Mouse (Mus musculus): ENCODE results near the gene Nfx1. TPM values are rescaled to one million over a fixed set of nuclear protein-coding genes. Genes with fewer than 3 reads are reported as not detected.

Nfx1 gene
- polyA plus RNA-seq, 1 experiment = 12.0 TPM

GRCm38 (mm10) chr4:41000842-41001639, 30.3 kb downstream of the Nfx1 start:
- no peak overlapping the region for H3K27ac ChIP-seq (replicated peaks; ENCODE audit: low read depth, low read length)
- no peaks in the 10 kb centered on the region for H3K4me1 ChIP-seq (ENCODE audit: control insufficient read depth, insufficient read depth, insufficient read length, low read length)
- no peak overlapping the region for H3K4me3 ChIP-seq (ENCODE audit: insufficient read depth, low read depth, low read length)

DNA sequence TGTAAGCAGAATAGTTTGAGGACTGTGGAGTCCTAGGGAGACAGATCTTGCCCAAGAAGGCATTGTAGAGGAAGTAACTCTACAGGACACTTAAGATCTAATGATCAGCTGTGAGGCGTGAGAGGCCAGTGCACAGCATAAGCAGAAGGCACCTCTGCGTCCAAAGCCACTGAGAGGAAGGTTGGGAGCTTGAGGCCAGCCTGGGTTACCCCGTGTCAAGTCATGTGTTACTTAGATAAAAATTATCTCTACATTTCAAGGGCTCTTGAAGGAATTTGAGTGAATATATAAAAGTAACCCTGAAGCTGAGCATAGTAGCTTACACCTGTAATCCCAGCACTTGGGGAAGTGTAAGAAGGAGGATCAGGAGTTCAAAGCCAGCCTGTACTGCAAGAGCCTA, 42.6 kb downstream of the Nfx1 start:
- Histone ChIP-seq H3K4me3 (ENCODE audit: insufficient read depth, low read depth, low read length) (no peak overlapping the region), H3K27ac (replicated peaks; ENCODE audit: low read depth, low read length) (no peak overlapping the region), H3K4me1 (ENCODE audit: control insufficient read depth, insufficient read depth, insufficient read length, low read length) (no peaks in the 10 kb centered on the region)

- no peaks in the 10 kb centered on the region for H3K4me1 ChIP-seq (ENCODE audit: control insufficient read depth, insufficient read depth, insufficient read length, low read length)
- no peak overlapping the region for H3K4me3 ChIP-seq (ENCODE audit: insufficient read depth, low read depth, low read length)
- no peak overlapping the region for H3K27ac ChIP-seq (replicated peaks; ENCODE audit: low read depth, low read length)
These were observed 45.1 kb downstream of the Nfx1 start for GRCm38 (mm10) chr4:41015798-41016197.

DNA sequence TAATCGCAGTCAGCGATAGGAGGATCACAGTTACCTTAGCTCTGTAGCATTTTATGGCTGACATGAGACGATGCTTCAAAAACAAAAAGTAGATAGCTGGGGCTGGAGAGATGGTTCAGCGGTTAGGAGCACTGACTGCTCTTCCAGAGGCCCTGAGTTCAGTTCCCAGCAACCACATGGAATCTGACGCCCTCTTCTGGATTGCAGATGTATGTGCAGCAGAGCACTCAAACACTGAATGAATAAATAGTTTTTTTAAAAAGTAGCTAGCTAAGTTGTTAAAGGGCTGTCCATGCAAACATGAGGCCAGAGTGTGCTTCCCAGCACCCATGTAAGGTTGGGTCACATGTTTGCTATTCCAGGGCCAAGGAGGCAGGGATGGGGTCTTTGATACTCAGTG, 50.4 kb downstream of the Nfx1 start:
- Histone ChIP-seq H3K27ac (replicated peaks; ENCODE audit: low read depth, low read length) (no peak overlapping the region), H3K4me1 (ENCODE audit: control insufficient read depth, insufficient read depth, insufficient read length, low read length) (no peaks in the 10 kb centered on the region), H3K4me3 (ENCODE audit: insufficient read depth, low read depth, low read length) (no peak overlapping the region)

GRCm38 (mm10) chr4:41026086-41026787, 55.5 kb downstream of the Nfx1 start:
- peak overlapping the region; percentile 27; the same call in 1 of the 2 replicates for H3K27ac ChIP-seq (replicated peaks; ENCODE audit: low read depth, low read length)
- H3K4me1 ChIP-seq (ENCODE audit: control insufficient read depth, insufficient read depth, insufficient read length, low read length) = peaks cover 3% of the 10 kb centered on the region; the same call in 1 of the 2 replicates
- no peak overlapping the region for H3K4me3 ChIP-seq (ENCODE audit: insufficient read depth, low read depth, low read length)

- Histone ChIP-seq H3K27ac (replicated peaks; ENCODE audit: low read depth, low read length) (no peak overlapping the region), H3K4me3 (ENCODE audit: insufficient read depth, low read depth, low read length) (no peak overlapping the region), H3K4me1 (ENCODE audit: control insufficient read depth, insufficient read depth, insufficient read length, low read length) (peaks cover 13% of the 10 kb centered on the region)
These were observed 57.2 kb downstream of the Nfx1 start for GRCm38 (mm10) chr4:41027872-41028271.

DNA sequence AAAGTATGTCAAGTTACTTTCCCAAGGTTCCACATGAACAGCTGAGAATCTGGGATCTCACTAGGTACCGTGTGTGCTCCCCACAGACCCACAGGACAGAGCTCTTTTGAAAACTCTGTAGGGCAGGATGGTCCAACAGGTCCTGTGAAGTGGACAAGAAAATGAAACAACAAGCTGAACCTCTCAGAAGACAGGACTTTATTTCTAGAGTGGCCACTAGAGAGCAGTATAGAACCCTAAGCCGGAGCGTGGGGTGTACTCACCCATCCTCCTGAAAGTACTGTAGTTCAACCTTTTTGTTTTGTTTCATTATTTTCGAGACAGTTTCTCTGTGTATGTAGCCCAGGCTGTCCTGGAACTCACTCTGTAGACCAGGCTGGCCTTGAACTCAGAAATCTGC, 57.6 kb downstream of the Nfx1 start:
- Histone ChIP-seq H3K4me3 (ENCODE audit: insufficient read depth, low read depth, low read length) (no peak overlapping the region), H3K27ac (replicated peaks; ENCODE audit: low read depth, low read length) (no peak overlapping the region), H3K4me1 (ENCODE audit: control insufficient read depth, insufficient read depth, insufficient read length, low read length) (peaks cover 13% of the 10 kb centered on the region)

- no peak overlapping the region for H3K4me3 ChIP-seq (ENCODE audit: insufficient read depth, low read depth, low read length)
- peaks cover 14% of the 10 kb centered on the region for H3K4me1 ChIP-seq (ENCODE audit: control insufficient read depth, insufficient read depth, insufficient read length, low read length)
- peak overlapping the region; percentile 10; the same call in 1 of the 2 replicates for H3K27ac ChIP-seq (replicated peaks; ENCODE audit: low read depth, low read length)
These were observed 58.7 kb downstream of the Nfx1 start for GRCm38 (mm10) chr4:41029372-41029771.

- H3K27ac ChIP-seq (replicated peaks; ENCODE audit: low read depth, low read length) = peak overlapping the region; percentile 96
- peaks cover 26% of the 10 kb centered on the region for H3K4me1 ChIP-seq (ENCODE audit: control insufficient read depth, insufficient read depth, insufficient read length, low read length)
- no peak overlapping the region for H3K4me3 ChIP-seq (ENCODE audit: insufficient read depth, low read depth, low read length)
These were observed 60.5 kb downstream of the Nfx1 start for GRCm38 (mm10) chr4:41031242-41031641.

DNA sequence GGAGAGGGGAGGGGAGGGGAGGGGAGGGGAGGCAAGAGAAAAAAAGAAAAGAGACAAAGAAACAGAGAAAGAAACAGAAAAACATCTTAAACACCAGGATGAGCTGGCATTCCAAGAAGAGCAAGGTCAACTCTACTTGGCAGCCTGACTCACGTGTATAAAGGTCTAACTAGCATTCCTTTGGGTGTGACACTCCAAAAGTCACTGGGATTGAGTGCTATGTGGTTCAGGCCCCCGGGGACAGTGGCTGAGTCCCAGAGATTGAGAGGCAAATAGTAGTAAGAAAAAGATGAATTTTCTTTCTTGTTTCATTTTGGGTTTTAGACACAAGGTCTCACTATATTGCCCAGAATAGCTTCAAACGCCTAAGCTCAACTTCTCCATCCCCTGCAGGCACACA, 67.2 kb downstream of the Nfx1 start:
- H3K4me1 ChIP-seq (ENCODE audit: control insufficient read depth, insufficient read depth, insufficient read length, low read length) = peaks cover 43% of the 10 kb centered on the region

DNA sequence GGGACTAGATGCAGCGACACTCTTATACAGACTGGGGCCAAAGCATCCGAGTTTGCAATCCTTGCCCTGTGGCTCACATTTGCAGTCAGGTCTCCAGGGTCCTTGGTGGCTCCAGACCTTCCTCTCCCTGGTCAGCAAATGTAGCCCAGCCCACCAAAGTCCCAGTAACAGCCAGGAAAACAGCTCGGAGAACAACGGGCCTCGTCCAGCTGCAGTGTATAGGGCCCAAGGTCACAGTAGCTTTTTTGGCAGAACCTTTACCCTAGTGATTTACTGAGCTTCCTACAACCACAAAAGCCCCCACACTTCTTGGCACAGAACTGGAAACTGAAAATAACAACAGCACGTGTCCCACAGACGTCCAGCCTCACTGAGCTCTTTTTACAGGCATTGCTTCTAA, 70.3 kb downstream of the Nfx1 start:
- Histone ChIP-seq H3K4me3 (ENCODE audit: insufficient read depth, low read depth, low read length) (peak overlapping the region; percentile 21), H3K4me1 (ENCODE audit: control insufficient read depth, insufficient read depth, insufficient read length, low read length) (peaks cover 34% of the 10 kb centered on the region), H3K27ac (replicated peaks; ENCODE audit: low read depth, low read length) (peak overlapping the region; percentile 96)

More for the DNA sequence above, 67.2 kb downstream of the Nfx1 start:
- no peak overlapping the region for H3K4me3 ChIP-seq (ENCODE audit: insufficient read depth, low read depth, low read length)
- peak overlapping the region; percentile 89 for H3K27ac ChIP-seq (replicated peaks; ENCODE audit: low read depth, low read length)

GRCm38 (mm10) chr4:41042880-41043279, 72.2 kb downstream of the Nfx1 start:
- peak overlapping the region; percentile 50 for H3K4me3 ChIP-seq (ENCODE audit: insufficient read depth, low read depth, low read length)
- H3K4me1 ChIP-seq (ENCODE audit: control insufficient read depth, insufficient read depth, insufficient read length, low read length) = peaks cover 28% of the 10 kb centered on the region
- peak overlapping the region; percentile 96 for H3K27ac ChIP-seq (replicated peaks; ENCODE audit: low read depth, low read length)

GRCm38 (mm10) chr4:41043961-41044360, 73.3 kb downstream of the Nfx1 start:
- Histone ChIP-seq H3K27ac (replicated peaks; ENCODE audit: low read depth, low read length) (peak overlapping the region; percentile 98), H3K4me1 (ENCODE audit: control insufficient read depth, insufficient read depth, insufficient read length, low read length) (peaks cover 27% of the 10 kb centered on the region), H3K4me3 (ENCODE audit: insufficient read depth, low read depth, low read length) (peak overlapping the region; percentile 85)

DNA sequence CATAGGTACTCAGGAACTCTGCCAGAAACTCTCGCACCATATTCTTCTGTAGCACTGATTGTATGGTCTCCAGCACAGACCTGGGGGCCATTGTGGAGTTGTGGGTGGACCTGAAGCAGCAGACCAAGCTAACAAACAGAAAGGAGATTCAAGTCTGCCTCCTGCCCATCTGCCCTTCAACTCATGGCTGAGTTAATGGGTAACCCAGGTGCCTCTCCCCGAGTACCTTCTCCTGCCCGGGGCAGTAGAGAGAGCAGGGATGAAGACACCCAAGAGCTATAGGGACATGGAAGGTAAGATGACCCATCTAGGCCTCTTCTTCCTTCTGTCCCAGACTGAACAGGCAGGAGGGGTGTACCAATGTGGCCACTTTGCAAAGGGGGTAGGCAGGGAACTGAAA, 74.6 kb downstream of the Nfx1 start:
- Histone ChIP-seq H3K27ac (replicated peaks; ENCODE audit: low read depth, low read length) (peak overlapping the region; percentile 98), H3K4me3 (ENCODE audit: insufficient read depth, low read depth, low read length) (peak overlapping the region; percentile 85)

DNA sequence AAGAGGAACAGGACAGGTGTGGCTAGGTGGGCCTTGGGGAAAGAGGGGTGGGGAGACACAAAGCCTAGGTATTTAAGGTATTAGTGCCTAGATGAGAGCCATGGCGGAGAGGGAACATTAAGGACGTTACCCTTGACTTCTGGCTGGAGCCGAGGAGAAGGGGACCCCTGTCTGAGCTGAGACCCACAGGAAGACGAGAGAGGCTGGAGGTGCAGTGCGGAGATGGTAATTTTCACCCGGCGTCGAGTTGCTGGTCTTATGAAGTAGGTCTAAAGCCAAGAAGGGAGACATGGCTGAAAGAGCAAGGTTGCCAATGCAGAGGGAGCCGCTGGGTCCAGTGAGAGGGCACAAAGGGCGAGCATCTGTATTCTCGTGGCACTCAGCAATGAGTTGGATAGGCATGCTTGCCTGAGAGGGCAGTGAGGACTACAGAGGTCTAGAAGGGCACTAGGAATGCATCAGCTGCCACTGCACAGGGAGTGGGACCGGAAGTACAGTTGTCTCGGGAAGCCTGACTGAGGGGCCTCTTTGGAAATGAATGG, 75.6 kb downstream of the Nfx1 start:
- H3K4me3 ChIP-seq (ENCODE audit: insufficient read depth, low read depth, low read length) = peak overlapping the region; percentile 85
- H3K27ac ChIP-seq (replicated peaks; ENCODE audit: low read depth, low read length) = peak overlapping the region; percentile 98
- peaks cover 20% of the 10 kb centered on the region for H3K4me1 ChIP-seq (ENCODE audit: control insufficient read depth, insufficient read depth, insufficient read length, low read length)

More for the DNA sequence above, 74.6 kb downstream of the Nfx1 start:
- H3K4me1 ChIP-seq (ENCODE audit: control insufficient read depth, insufficient read depth, insufficient read length, low read length) = peaks cover 26% of the 10 kb centered on the region
